Mouse (Mus musculus) MEL (cell line): ENCODE measurements around the gene Hmcn2.

Source experiments
- KAT2A ChIP-seq: conservative IDR thresholded peaks from 2 replicates; pipeline ENCODE4 v1.6.1; 2012; ENCODE audit warnings: low read depth, low read length, improper control_type of control experiment, inconsistent platforms
- POLR2A ChIP-seq, 2 experiments: IDR thresholded peaks; 2 replicates each; pipeline ENCODE4 v1.6.1; 2011 to 2012; ENCODE audit warnings: low read length in 2 of 2, mild to moderate bottlenecking in 2 of 2, control low read depth in 1 of 2, improper control_type of control experiment in 1 of 2, low read depth in 1 of 2, moderate library complexity in 1 of 2; ENCODE audit not compliant: control insufficient read depth in 1 of 2, insufficient read depth in 1 of 2, poor library complexity in 1 of 2
- RCOR1 ChIP-seq: IDR thresholded peaks from 2 replicates; pipeline ENCODE4 v1.6.1; 2012; ENCODE audit warnings: low read depth, mild to moderate bottlenecking, inconsistent platforms, low read length, improper control_type of control experiment
- ZMIZ1 ChIP-seq: IDR thresholded peaks from 2 replicates; pipeline ENCODE4 v1.6.1; 2012; ENCODE audit warnings: low read depth, mild to moderate bottlenecking, inconsistent platforms, low read length, improper control_type of control experiment, moderate library complexity

DNA sequence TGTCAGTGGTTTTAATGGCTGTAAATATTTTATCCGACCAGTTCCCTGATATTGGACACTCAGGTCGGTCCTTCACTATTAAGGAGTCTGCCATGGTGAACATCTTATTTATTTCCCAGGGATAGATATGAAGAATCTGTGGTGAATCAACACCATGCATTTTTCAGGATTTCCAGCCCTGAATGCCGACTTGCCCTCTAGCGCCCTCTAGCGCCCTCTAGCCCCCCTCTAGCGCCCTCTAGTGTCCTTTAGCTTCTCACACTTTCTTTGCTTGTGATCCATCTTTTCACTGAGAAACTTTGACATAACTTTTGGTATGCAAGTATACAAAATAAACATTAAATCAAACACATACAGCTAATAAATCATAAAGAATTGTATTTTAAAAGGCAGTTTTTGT, 22.8 kb upstream of the Hmcn2 start:
- peak; percentile 29; the same call in 1 of the 2 replicates for TF ChIP-seq RCOR1
- no peak for TF ChIP-seq ZMIZ1
- no peak for TF ChIP-seq POLR2A (IDR thresholded peaks at IDR 0.05; ENCODE audit: control insufficient read depth in 1 of 2, insufficient read depth in 1 of 2, low read depth in 1 of 2, low read length in 2 of 2, poor library complexity in 1 of 2)
- TF ChIP-seq KAT2A = no peak
